Mouse (Mus musculus) heart, embryonic 11.5 days (tissue): ENCODE measurements around the gene Acta1. TPM values are rescaled to one million over a fixed set of nuclear protein-coding genes. Genes with fewer than 3 reads are reported as not detected.

Experiments used
- ATAC-seq: fragments of 200-750 bp; cut with Nextera tagmentation; replicated peaks from 2 replicates; pipeline ENCODE4 v1.8.0; 2017; ENCODE audit warnings: moderate library complexity; ENCODE audit not compliant: insufficient number of reproducible peaks, low FRiP score, low TSS enrichment
- H3K27ac ChIP-seq: fragments of 300-500 bp; sonication (generic); 2 replicates; pipeline ENCODE4 v1.5.1; 2014; ENCODE audit warnings: mild to moderate bottlenecking, low read depth, low read length
- H3K27me3 ChIP-seq: fragments of 300-500 bp; sonication (generic); 2 replicates; pipeline ENCODE4 v1.6.1; 2014; ENCODE audit warnings: mild to moderate bottlenecking, low read length, mixed read lengths; ENCODE audit not compliant: control insufficient read depth, insufficient read depth
- H3K36me3 ChIP-seq: fragments of 300-500 bp; sonication (generic); 2 replicates; pipeline ENCODE4 v1.6.1; 2014; ENCODE audit warnings: mild to moderate bottlenecking, low read length, moderate library complexity, mixed read lengths; ENCODE audit not compliant: control insufficient read depth, insufficient read depth
- H3K4me1 ChIP-seq: fragments of 300-500 bp; sonication (generic); 2 replicates; pipeline ENCODE4 v1.6.1; 2014; ENCODE audit warnings: low read length; ENCODE audit not compliant: control insufficient read depth, insufficient read depth
- H3K4me2 ChIP-seq: fragments of 300-500 bp; sonication (generic); 2 replicates; pipeline ENCODE4 v1.6.1; 2014; ENCODE audit warnings: mild to moderate bottlenecking, moderate library complexity
- H3K4me3 ChIP-seq: fragments of 300-500 bp; sonication (generic); 2 replicates; pipeline ENCODE4 v1.5.1; 2014; ENCODE audit warnings: low read depth, low read length
- H3K9ac ChIP-seq: fragments of 300-500 bp; sonication (generic); 2 replicates; pipeline ENCODE4 v1.6.1; 2014; ENCODE audit warnings: mild to moderate bottlenecking, low read depth, low read length, moderate library complexity
- H3K9me3 ChIP-seq: fragments of 300-500 bp; sonication (generic); replicated peaks from 2 replicates; pipeline ENCODE4 v1.6.1; 2016; ENCODE audit warnings: low read length; ENCODE audit not compliant: control insufficient read depth
- WGBS: fragments of 180-500 bp; shearing (Covaris S2); extraction: QIAGEN DNeasy Blood & Tissue Kit; methylation state at CpG from one replicate; pipeline ENCODE4 v1.1.7; 2014; ENCODE audit not compliant: insufficient replicate concordance; 5-methylcytosine and 5-hydroxymethylcytosine counted together
- polyA plus RNA-seq: library from polyadenylated mRNA; unstranded; fragments of >200 nt; fragmentation: Nextera tagmentation; extraction: Ambion mirVana; gene quantifications from 2 replicates; pipeline ENCODE4 v1.2.1, GENCODE M21; 2014

The Acta1 gene
- polyA plus RNA-seq: 558 and 581 TPM in 2 replicates

DNA sequence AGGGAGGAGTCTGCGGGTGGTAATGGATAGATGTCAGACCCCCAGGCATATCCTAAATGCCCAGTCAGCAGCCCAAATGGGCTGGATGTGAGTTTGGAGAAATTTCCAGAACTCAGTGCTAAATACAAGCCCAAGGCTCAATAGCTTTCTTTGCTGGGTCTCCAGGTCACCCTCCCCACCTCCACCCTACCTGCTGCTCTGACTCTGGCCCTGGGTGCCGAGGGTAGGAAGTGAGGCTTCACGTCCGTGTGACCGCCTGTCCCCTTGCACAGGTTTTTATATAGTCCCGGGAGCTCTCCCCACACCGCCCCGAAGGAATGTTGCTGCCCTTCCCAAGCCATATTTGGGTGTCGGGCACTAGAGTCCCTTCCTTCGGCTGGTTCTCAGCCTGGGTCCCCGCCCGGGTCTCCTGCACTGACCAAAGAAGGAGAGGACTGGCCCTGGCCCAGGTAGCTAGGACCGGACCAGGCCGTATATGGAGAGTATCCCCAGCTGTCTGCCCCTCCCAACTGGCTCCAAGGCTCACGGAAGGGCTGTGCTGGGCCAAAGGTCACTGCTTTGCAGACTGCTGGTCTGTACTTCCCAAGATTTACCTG, at the start of gene Acta1:
Gene Acta1, minus strand, starts transcription at position 250 of the 596 bp plus-strand sequence.
- Histone ChIP-seq H3K9ac (no peak within 1 kb of the TSS), H3K4me1 (peaks cover 23% of the 10 kb centered on the region), H3K27me3 (peaks cover 61% of the 10 kb centered on the region), H3K4me3 (peak within 1 kb of the TSS; percentile 21; the same call in 1 of the 2 replicates), H3K27ac (no peak within 1 kb of the TSS), H3K36me3 (no peaks in the 10 kb centered on the region), H3K9me3 (no peaks in the 10 kb centered on the region), H3K4me2 (peak within 1 kb of the TSS; percentile 37)
- ATAC-seq: no peak; the same call in 1 of the 2 replicates
- 10% methylated on average over 15 of the region's 15 CpGs for WGBS

DNA sequence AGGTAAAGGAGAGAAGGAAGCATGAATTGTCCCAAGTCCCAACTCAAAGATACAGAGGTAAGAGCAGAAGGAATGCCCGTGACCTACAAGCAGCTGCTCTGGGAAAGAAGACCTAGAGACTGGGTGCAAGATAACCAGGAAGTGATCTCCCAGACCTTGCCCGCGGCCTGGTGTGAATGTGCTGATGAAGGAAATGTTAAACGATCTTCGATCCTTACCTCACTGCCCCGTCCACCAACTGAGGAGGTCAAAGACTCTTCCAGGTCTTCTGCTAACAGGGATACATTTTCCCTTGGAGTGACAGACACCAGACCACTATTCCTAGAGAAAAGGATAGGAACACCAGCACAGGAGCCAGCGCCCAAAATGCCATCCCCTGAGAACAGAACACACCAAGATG, 34.5 kb upstream of the Acta1 start:
- no peak overlapping the region for H3K4me2 ChIP-seq
- ATAC-seq: no peak
- no peaks in the 10 kb centered on the region for H3K9me3 ChIP-seq
- no peak overlapping the region for H3K27ac ChIP-seq
- no peak overlapping the region for H3K4me3 ChIP-seq
- no peaks in the 10 kb centered on the region for H3K4me1 ChIP-seq
- H3K36me3 ChIP-seq: peaks cover 17% of the 10 kb centered on the region
- no peak overlapping the region for H3K9ac ChIP-seq
- H3K27me3 ChIP-seq: no peaks in the 10 kb centered on the region
- 87% methylated on average over 7 of the region's 7 CpGs for WGBS

DNA sequence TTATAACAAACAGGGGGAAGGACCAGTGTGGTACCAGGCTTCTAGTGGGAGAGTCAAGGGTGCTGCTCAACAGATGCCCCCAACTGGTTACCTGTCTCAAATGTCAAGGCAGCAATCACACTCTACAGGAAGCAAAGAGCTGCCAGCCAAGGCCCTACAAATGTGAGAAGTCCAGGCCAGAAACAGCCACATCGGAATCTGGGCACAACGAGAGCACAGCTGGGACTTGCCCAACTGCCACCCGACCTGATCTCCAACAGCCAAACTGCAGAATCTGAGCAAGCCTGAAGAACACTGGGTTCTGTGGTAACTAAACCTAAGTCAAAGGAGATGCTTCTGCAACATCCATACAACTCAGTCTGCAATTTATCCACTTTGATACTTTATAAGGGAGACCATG, 31.1 kb upstream of the Acta1 start:
- H3K4me3 ChIP-seq: no peak overlapping the region
- no peaks in the 10 kb centered on the region for H3K27me3 ChIP-seq
- H3K27ac ChIP-seq: no peak overlapping the region
- H3K36me3 ChIP-seq: peaks cover 27% of the 10 kb centered on the region
- no peak for ATAC-seq
- H3K9me3 ChIP-seq: no peaks in the 10 kb centered on the region
- no peak overlapping the region for H3K9ac ChIP-seq
- no peak overlapping the region for H3K4me2 ChIP-seq
- WGBS: 89% methylated on average over 3 of the region's 3 CpGs
- no peaks in the 10 kb centered on the region for H3K4me1 ChIP-seq

DNA sequence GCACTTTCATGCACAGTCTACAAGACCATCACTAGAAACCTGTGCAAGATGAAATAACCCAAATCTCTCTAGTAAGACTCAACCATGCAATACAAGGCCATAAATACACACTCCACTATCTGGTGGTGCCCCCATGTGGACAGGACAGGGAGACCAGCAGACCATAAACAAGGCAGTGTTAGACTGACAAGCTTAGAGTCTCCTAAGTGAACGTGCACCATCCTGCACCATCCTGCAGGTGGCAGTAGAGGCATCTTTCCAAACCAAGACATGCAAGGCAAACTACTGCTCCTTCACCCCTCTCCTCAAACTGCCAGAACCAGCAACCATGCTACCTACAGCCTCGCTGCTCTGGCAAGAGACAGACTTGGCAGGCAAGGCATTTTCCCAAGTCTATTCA, 30.2 kb upstream of the Acta1 start:
- ATAC-seq: peak; percentile 31; the same call in 1 of the 2 replicates
- Histone ChIP-seq H3K9me3 (no peaks in the 10 kb centered on the region), H3K36me3 (peaks cover 24% of the 10 kb centered on the region), H3K4me3 (no peak overlapping the region), H3K27me3 (no peaks in the 10 kb centered on the region), H3K9ac (no peak overlapping the region), H3K4me2 (no peak overlapping the region), H3K27ac (no peak overlapping the region), H3K4me1 (no peaks in the 10 kb centered on the region)
- WGBS: 14% methylated on average over 2 of the region's 2 CpGs

DNA sequence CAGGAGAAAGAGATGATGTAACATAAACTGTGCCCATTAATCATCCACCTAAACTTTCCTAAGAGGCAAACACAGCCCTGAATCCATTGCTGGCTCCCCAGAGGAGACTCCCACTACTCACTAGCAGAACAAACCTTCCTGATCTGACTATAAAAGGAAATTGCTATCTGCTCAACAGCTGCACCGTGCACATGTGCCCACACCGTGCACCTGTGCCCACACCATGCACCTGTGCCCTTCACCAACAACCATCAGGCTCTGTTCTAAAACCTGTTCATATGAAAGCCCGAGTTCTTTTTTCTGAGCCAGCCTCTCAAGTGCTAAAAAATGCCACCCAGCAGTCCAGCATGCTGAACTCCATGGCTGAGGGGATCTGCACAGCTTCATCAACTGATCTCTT, 20.1 kb upstream of the Acta1 start:
- H3K4me3 ChIP-seq: no peak overlapping the region
- ATAC-seq: no peak

DNA sequence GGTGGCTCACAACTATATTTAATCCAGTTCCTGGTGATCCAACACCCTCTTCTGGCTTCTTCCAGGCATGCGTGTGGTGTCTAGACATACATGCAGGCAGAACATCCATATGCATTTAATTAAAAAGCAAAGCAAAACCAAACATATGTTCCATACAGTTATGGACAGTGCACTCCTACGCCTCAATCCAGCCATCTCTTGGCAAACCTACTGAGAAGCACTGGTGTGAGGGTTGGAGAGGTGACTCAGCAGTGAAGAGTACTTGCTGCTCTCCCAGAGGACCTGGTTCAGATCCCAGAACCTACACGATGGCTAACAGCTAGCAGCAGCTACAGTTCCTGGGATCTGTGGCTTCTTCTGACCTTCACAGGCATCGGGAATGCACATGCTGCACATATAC, 17.7 kb upstream of the Acta1 start:
- Histone ChIP-seq H3K27ac (no peak overlapping the region), H3K27me3 (no peaks in the 10 kb centered on the region), H3K9ac (no peak overlapping the region), H3K4me3 (no peak overlapping the region), H3K9me3 (no peaks in the 10 kb centered on the region), H3K36me3 (peaks cover 39% of the 10 kb centered on the region), H3K4me2 (no peak overlapping the region), H3K4me1 (no peaks in the 10 kb centered on the region)
- 88% methylated on average over 4 of the region's 4 CpGs for WGBS
- ATAC-seq: no peak

More for the DNA sequence above, 20.1 kb upstream of the Acta1 start:
- Histone ChIP-seq H3K9ac (no peak overlapping the region), H3K9me3 (no peaks in the 10 kb centered on the region), H3K27me3 (no peaks in the 10 kb centered on the region), H3K36me3 (peaks cover 36% of the 10 kb centered on the region), H3K4me1 (no peaks in the 10 kb centered on the region), H3K27ac (no peak overlapping the region), H3K4me2 (no peak overlapping the region)
- WGBS: 94% methylated on average over 3 of the region's 3 CpGs

DNA sequence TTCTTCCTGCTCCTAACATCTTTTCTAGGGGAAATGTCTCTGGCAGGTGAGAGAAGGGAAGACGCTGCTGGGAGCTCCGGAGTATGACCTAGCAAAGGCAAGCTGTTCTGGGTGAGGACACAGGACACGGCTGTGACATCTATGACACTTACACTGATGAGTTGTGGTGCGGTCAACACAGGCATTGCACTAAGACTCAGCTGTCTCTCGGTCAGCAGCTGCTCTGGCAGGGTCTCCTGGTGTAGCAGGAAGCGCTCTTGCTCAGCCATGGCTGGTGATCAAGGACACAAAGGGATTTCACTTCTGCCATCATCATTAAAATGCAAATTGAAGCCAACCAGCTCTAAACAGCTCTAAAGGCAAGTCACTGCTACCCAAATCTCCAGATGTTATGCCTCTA, 13.1 kb upstream of the Acta1 start:
- WGBS: 92% methylated on average over 6 of the region's 6 CpGs
- no peak overlapping the region for H3K9ac ChIP-seq
- H3K36me3 ChIP-seq: peaks cover 30% of the 10 kb centered on the region
- no peak for ATAC-seq
- no peak overlapping the region for H3K4me3 ChIP-seq
- no peak overlapping the region for H3K27ac ChIP-seq
- H3K4me2 ChIP-seq: no peak overlapping the region
- H3K27me3 ChIP-seq: no peaks in the 10 kb centered on the region
- no peaks in the 10 kb centered on the region for H3K9me3 ChIP-seq
- no peaks in the 10 kb centered on the region for H3K4me1 ChIP-seq

DNA sequence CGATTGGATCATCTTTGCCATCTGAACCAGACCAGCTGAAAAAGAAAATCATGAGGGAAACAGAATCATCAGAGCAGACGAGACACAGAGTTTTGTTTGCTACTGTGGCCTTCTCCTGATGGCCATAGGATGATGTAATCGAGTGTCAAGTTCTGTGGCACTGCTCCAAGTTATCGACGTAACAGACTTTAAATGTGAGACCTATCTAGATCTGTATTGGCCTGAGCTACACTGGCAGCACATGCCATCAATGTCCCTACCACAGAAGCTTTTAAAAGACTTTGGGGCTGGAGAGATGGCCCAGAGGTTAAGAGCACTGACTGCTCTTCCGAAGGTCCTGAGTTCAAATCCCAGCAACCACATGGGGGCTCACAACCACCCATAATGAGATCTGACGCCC, 8.1 kb upstream of the Acta1 start:
- no peak for ATAC-seq
- H3K36me3 ChIP-seq: peaks cover 16% of the 10 kb centered on the region; the same call in 1 of the 2 replicates

DNA sequence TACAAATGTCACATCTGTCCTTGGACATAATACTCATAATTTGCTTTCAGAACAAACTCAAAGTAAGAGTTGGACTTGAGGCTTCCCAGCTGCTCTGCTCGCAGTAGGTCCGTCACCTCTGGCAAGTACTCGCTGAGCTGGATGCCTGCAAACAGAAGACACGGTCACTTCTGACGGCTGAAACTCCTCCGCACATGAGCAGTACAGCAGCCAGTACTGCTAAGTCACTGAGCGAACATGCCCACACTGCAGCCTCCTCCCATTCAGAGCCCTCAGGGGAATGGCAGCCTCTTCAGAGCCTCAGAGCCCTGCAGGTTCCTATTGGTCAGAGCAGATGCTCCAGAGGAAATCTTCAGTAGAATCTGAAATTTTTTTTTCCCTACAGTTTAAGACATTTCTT, 4.8 kb upstream of the Acta1 start:
- WGBS: 86% methylated on average over 7 of the region's 7 CpGs
- peaks cover 20% of the 10 kb centered on the region for H3K27me3 ChIP-seq
- H3K4me1 ChIP-seq: peaks cover 9% of the 10 kb centered on the region; the same call in 1 of the 2 replicates
- no peak overlapping the region for H3K9ac ChIP-seq
- H3K9me3 ChIP-seq: no peaks in the 10 kb centered on the region
- no peak overlapping the region for H3K4me3 ChIP-seq
- no peak overlapping the region for H3K4me2 ChIP-seq
- peaks cover 16% of the 10 kb centered on the region; the same call in 1 of the 2 replicates for H3K36me3 ChIP-seq
- no peak overlapping the region for H3K27ac ChIP-seq
- ATAC-seq: no peak

More for the DNA sequence above, 8.1 kb upstream of the Acta1 start:
- 82% methylated on average over 7 of the region's 7 CpGs for WGBS
- Histone ChIP-seq H3K4me2 (no peak overlapping the region), H3K4me3 (no peak overlapping the region), H3K4me1 (no peaks in the 10 kb centered on the region), H3K9ac (no peak overlapping the region), H3K27me3 (no peaks in the 10 kb centered on the region), H3K9me3 (no peaks in the 10 kb centered on the region), H3K27ac (no peak overlapping the region)
